Mouse (Mus musculus): ENCODE measurements around the gene Prl3d1. TPM values are rescaled to one million over a fixed set of nuclear protein-coding genes. Genes with fewer than 3 reads are reported as not detected.
"Not testable (repeated sequence)": the region's sequence is repeated elsewhere in the genome, so short reads cannot be mapped to it uniquely, and the experiment has no call there.

The Prl3d1 gene
- not detected for total RNA-seq (2021)
- long read RNA-seq, experiment 1: 0 reads
- long read RNA-seq, experiment 2: 0 reads

GRCm38 (mm10) chr13:27093890-27094289 lies at the start of gene Prl3d1:
Gene Prl3d1, plus strand, starts transcription at chr13:27094190.
- not testable (repeated sequence) for DNase-seq

- DNase-seq: no peak
These were observed 36.7 kb upstream of the Prl3d1 start, which contains the start of gene Prl for GRCm38 (mm10) chr13:27057270-27057669. Gene Prl, plus strand, starts transcription at chr13:27057570.

- DNase-seq: no peak
These were observed 34.8 kb upstream of the Prl3d1 start for GRCm38 (mm10) chr13:27059177-27059576.

- DNase-seq: not testable (repeated sequence)
These were observed 27.4 kb downstream of the Prl3d1 start, which contains the start of gene Prl3d2 for GRCm38 (mm10) chr13:27121398-27121797. Gene Prl3d2, plus strand, starts transcription at chr13:27121698.

GRCm38 (mm10) chr13:27148264-27148663 lies 54.3 kb downstream of the Prl3d1 start:
- no peak for DNase-seq

Other genes starting within 250 kb of the Prl3d1 start
- gene Prl, start 36.6 kb upstream of the Prl3d1 start, total RNA-seq (2021): not detected
- gene Prl3d2, start 27.5 kb downstream of the Prl3d1 start, total RNA-seq (2021): not detected
- not detected for gene Prl3d3, start 62.6 kb downstream of the Prl3d1 start, total RNA-seq (2021)
- gene Prl3c1, start 102.5 kb downstream of the Prl3d1 start, total RNA-seq (2021): not detected
- not detected for gene Prl3b1, start 147.7 kb downstream of the Prl3d1 start, total RNA-seq (2021)
- not detected for gene Prl3a1, start 165.2 kb downstream of the Prl3d1 start, total RNA-seq (2021)
- gene Prl6a1, start 218.4 kb downstream of the Prl3d1 start, total RNA-seq (2021): not detected